Mouse (Mus musculus) limb, embryonic 12.5 days (tissue): Measurements from ENCODE around the gene Iqschfp. TPM values are rescaled to one million over a fixed set of nuclear protein-coding genes. Genes with fewer than 3 reads are reported as not detected.

ENCODE experiments used
- ATAC-seq: fragments of 200-750 bp; cut with Nextera tagmentation; 2 replicates; pipeline ENCODE4 v1.8.0; 2017; ENCODE audit warnings: low read depth, moderate TSS enrichment; ENCODE audit not compliant: insufficient number of reproducible peaks, insufficient read depth, low FRiP score, low TSS enrichment
- H3K27ac ChIP-seq: fragments of 300-500 bp; sonication (generic); 2 replicates; pipeline ENCODE4 v1.5.1; 2016; ENCODE audit warnings: mild to moderate bottlenecking, moderate library complexity
- H3K27me3 ChIP-seq: fragments of 300-500 bp; sonication (generic); 2 replicates; pipeline ENCODE4 v1.6.1; 2016; ENCODE audit warnings: mild to moderate bottlenecking, moderate library complexity
- H3K36me3 ChIP-seq: fragments of 300-500 bp; sonication (generic); 2 replicates; pipeline ENCODE4 v1.6.1; 2016; ENCODE audit warnings: mild to moderate bottlenecking, moderate library complexity
- H3K4me1 ChIP-seq: fragments of 300-500 bp; sonication (generic); replicated peaks from 2 replicates; pipeline ENCODE4 v1.6.1; 2016
- H3K4me2 ChIP-seq: fragments of 300-500 bp; sonication (generic); 2 replicates; pipeline ENCODE4 v1.6.1; 2016; ENCODE audit warnings: mild to moderate bottlenecking, moderate library complexity
- H3K4me3 ChIP-seq: fragments of 300-500 bp; sonication (generic); replicated peaks from 2 replicates; pipeline ENCODE4 v1.5.1; 2016; ENCODE audit warnings: mild to moderate bottlenecking
- H3K9ac ChIP-seq: fragments of 300-500 bp; sonication (generic); replicated peaks from 2 replicates; pipeline ENCODE4 v1.6.1; 2016; ENCODE audit warnings: mild to moderate bottlenecking, moderate library complexity
- H3K9me3 ChIP-seq: fragments of 300-500 bp; sonication (generic); 2 replicates; pipeline ENCODE4 v1.6.1; 2016; ENCODE audit warnings: mild to moderate bottlenecking, moderate library complexity
- WGBS: fragments of 180-500 bp; shearing (Covaris S2); methylation state at CpG from one replicate; pipeline ENCODE4 v1.1.7; 2016; 5-methylcytosine and 5-hydroxymethylcytosine counted together
- polyA plus RNA-seq: library from polyadenylated mRNA; unstranded; fragments of >200 nt; fragmentation: Nextera tagmentation; extraction: Ambion mirVana; gene quantifications from 2 replicates; pipeline ENCODE4 v1.2.1, GENCODE M21; 2016

The Iqschfp gene
- polyA plus RNA-seq = 0.56 and 0.87 TPM in 2 replicates

- WGBS = 36% methylated on average over 15 of the region's 15 CpGs
- no peaks in the 10 kb centered on the region for H3K36me3 ChIP-seq
- peak within 1 kb of the TSS; percentile 49 for H3K4me2 ChIP-seq
- no peaks in the 10 kb centered on the region for H3K9me3 ChIP-seq
- ATAC-seq = no peak
- peaks cover 23% of the 10 kb centered on the region for H3K4me1 ChIP-seq
- H3K9ac ChIP-seq = no peak within 1 kb of the TSS
- H3K27ac ChIP-seq = peak within 1 kb of the TSS; percentile 50; the same call in 1 of the 2 replicates
- peak within 1 kb of the TSS; percentile 17; the same call in 1 of the 2 replicates for H3K4me3 ChIP-seq
- peaks cover 3% of the 10 kb centered on the region; the same call in 1 of the 2 replicates for H3K27me3 ChIP-seq
These were observed at the start of gene Iqschfp, which contains the start of gene Iqcj for GRCm38 (mm10) chr3:67892026-67892705. Gene Iqschfp (plus strand): TSS chr3:67892232. Gene Iqcj (plus strand): TSS chr3:67892220.

DNA sequence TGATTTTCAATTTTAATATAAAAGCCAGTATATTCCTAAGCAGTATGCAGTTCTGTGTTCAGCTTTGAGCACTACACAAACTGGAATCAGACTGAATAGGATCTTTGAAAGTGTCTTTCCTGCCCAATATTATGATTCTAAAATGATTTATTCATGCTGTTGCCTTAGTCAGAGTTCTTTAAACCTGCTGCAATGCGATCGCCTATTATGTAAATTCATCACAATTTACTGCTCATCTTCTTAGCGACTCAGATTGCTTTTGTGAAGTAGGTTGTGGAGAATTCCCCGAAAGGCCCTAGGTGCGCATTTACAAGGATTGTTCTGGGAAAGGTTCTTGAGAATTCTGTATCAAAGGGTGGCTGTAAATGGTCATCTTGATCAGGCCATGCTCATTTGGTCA lies 39.6 kb upstream of the Iqschfp start:
- no peak overlapping the region for H3K27ac ChIP-seq
- H3K36me3 ChIP-seq = no peaks in the 10 kb centered on the region
- H3K27me3 ChIP-seq = no peaks in the 10 kb centered on the region
- no peak overlapping the region for H3K4me2 ChIP-seq
- no peak overlapping the region for H3K4me3 ChIP-seq
- no peak for ATAC-seq
- H3K9me3 ChIP-seq = no peaks in the 10 kb centered on the region
- WGBS = 91% methylated on average over 5 of the region's 5 CpGs
- no peak overlapping the region for H3K9ac ChIP-seq
- no peaks in the 10 kb centered on the region for H3K4me1 ChIP-seq

GRCm38 (mm10) chr3:67861524-67861923 lies 30.5 kb upstream of the Iqschfp start:
- Histone ChIP-seq H3K36me3 (no peaks in the 10 kb centered on the region), H3K4me3 (no peak overlapping the region), H3K9me3 (no peaks in the 10 kb centered on the region), H3K4me1 (no peaks in the 10 kb centered on the region), H3K27ac (no peak overlapping the region), H3K4me2 (no peak overlapping the region), H3K9ac (no peak overlapping the region), H3K27me3 (no peaks in the 10 kb centered on the region)
- 91% methylated on average over 3 of the region's 3 CpGs for WGBS
- ATAC-seq = no peak

DNA sequence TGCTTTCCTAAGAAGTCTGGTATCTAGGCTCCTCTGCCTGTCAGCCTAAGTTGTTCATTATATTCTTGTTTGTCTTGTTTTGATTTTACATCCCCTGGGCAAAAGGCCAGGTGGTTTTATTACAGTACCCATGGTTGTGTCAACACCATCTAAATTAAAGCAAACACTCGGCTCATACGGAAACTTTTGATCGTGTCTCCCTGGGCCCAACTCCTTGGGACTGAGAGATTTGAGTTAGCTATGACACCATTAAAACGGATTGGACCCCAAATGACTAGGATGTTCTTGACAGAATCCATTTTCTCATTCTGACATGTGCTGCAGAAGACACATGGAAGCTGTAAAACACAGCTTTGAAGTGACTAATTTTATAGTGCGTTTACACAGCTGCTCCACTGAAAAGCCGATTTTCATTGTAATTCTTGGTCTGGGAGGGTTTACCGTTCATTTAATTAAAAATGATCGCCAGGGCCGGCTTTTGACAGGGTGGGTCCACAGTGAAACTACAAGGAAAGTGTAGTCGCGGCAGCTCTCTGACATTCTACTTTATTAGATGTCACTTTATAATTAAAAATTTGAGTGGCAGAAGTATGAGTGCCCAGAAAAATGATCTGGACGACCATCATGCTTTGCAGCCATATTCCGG lies 24.5 kb upstream of the Iqschfp start:
- H3K27ac ChIP-seq = no peak overlapping the region
- H3K4me2 ChIP-seq = peak overlapping the region; percentile 23
- H3K4me1 ChIP-seq = peaks cover 9% of the 10 kb centered on the region
- 22% methylated on average over 13 of the region's 13 CpGs for WGBS
- no peak for ATAC-seq
- H3K9me3 ChIP-seq = no peaks in the 10 kb centered on the region
- no peaks in the 10 kb centered on the region for H3K27me3 ChIP-seq
- H3K9ac ChIP-seq = no peak overlapping the region
- H3K4me3 ChIP-seq = no peak overlapping the region
- H3K36me3 ChIP-seq = no peaks in the 10 kb centered on the region

- Histone ChIP-seq H3K9me3 (no peaks in the 10 kb centered on the region), H3K4me2 (no peak overlapping the region), H3K4me1 (peaks cover 9% of the 10 kb centered on the region), H3K36me3 (no peaks in the 10 kb centered on the region), H3K9ac (no peak overlapping the region), H3K27me3 (no peaks in the 10 kb centered on the region), H3K4me3 (no peak overlapping the region), H3K27ac (no peak overlapping the region)
- no peak for ATAC-seq
- WGBS = 86% methylated on average over 1 of the region's 1 CpGs
These were observed 22.6 kb upstream of the Iqschfp start for GRCm38 (mm10) chr3:67869424-67869823.

- Histone ChIP-seq H3K9ac (no peak overlapping the region), H3K27me3 (no peaks in the 10 kb centered on the region), H3K4me1 (no peaks in the 10 kb centered on the region), H3K4me3 (no peak overlapping the region), H3K27ac (no peak overlapping the region), H3K9me3 (no peaks in the 10 kb centered on the region), H3K36me3 (no peaks in the 10 kb centered on the region), H3K4me2 (no peak overlapping the region)
- ATAC-seq = no peak
- WGBS = 65% methylated on average over 4 of the region's 4 CpGs
These were observed 14.8 kb upstream of the Iqschfp start for GRCm38 (mm10) chr3:67877253-67877652.

DNA sequence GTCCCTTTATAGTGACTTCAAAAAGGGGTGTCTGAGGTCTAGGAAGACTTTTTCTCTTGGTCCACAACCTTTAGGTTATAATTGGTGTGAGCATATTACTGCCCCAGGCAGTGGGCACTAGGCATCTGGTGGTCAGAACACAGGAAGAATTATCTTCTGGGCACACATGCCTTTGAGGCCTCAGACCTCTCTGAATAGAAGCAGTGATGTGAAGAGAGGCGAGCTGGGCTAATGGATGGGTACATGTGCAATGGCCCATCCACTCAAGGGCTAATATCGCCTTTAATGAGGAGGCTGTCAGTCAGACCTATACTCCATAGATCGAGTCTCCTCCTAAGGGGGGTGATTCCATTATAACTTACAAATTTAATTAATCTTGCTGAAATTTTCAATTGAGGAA lies 7.7 kb upstream of the Iqschfp start:
- Histone ChIP-seq H3K9ac (no peak overlapping the region), H3K4me1 (peaks cover 7% of the 10 kb centered on the region; the same call in 1 of the 2 replicates), H3K27me3 (no peaks in the 10 kb centered on the region), H3K4me3 (no peak overlapping the region), H3K4me2 (no peak overlapping the region), H3K27ac (no peak overlapping the region), H3K9me3 (no peaks in the 10 kb centered on the region), H3K36me3 (no peaks in the 10 kb centered on the region)
- ATAC-seq = no peak
- WGBS = 83% methylated on average over 3 of the region's 3 CpGs

DNA sequence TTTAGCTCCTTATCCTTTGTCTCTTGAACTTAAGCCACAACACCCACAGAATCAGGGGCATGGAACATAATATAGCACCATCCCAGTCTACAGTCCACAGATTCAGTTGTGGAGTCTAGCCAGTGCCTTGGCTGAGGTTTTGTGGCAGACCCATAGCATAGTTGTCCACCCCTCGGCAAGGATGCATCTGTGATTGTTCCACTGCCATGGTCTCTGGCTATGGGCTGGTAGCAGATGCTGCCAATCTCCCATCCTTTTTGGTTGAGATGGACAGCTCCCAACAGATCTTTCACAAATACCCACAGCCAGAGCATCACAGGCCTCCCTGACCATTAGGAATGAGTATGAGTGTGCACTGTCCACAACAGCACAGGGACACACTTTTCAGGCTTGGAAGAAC lies 5.9 kb upstream of the Iqschfp start:
- 81% methylated on average over 1 of the region's 1 CpGs for WGBS
- no peaks in the 10 kb centered on the region for H3K36me3 ChIP-seq
- H3K27ac ChIP-seq = no peak overlapping the region

DNA sequence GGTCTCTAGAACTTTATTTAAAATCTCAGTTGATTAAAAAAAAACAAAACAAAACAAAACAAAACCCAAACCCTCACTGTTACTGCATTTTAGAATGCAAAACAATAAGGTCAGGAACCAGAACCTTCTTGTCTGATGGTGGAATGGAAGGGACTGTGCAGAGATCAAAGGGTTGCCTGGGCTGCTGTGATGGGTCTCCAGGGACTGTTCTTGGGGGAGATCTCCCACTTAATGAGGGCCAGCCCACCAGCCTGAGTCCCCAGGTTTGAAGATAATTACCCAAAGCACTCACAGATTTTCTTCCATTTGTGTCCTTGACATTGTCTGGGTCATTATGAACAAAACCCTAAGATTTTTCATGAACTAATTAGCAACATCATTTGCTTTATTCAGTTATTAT lies 4.8 kb upstream of the Iqschfp start:
- Histone ChIP-seq H3K9ac (no peak overlapping the region), H3K27me3 (peaks cover 3% of the 10 kb centered on the region; the same call in 1 of the 2 replicates), H3K9me3 (no peaks in the 10 kb centered on the region), H3K27ac (no peak overlapping the region), H3K4me3 (no peak overlapping the region), H3K4me2 (no peak overlapping the region), H3K4me1 (peaks cover 19% of the 10 kb centered on the region), H3K36me3 (no peaks in the 10 kb centered on the region)
- no peak for ATAC-seq

More for the DNA sequence above, 5.9 kb upstream of the Iqschfp start:
- Histone ChIP-seq H3K4me2 (no peak overlapping the region), H3K9me3 (no peaks in the 10 kb centered on the region), H3K27me3 (peaks cover under 1% of the 10 kb centered on the region; the same call in 1 of the 2 replicates), H3K9ac (no peak overlapping the region), H3K4me1 (peaks cover 10% of the 10 kb centered on the region), H3K4me3 (no peak overlapping the region)
- no peak for ATAC-seq

DNA sequence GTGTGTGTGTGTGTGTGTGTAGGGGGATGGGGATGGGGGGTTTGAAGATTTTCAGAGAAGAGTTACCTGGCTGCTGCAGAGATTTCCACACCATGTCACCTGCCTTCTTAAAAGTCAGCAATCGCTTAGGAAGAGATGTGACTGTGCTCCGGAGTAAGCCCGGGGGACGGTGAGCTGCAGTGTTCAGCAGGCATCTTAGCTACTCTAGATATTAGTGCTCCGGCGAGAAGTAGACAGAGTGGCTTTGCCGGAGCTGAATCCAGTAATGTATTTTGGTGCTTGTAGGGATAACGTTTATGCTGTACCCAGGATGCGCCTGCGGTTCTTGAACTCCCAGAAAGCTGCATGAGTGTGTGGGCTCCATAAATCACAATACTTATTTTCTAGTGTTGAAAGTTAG lies 736 bp downstream of the Iqschfp start:
- no peak for ATAC-seq

GRCm38 (mm10) chr3:67902517-67902916 lies 10.5 kb downstream of the Iqschfp start:
- Histone ChIP-seq H3K9me3 (no peaks in the 10 kb centered on the region), H3K4me1 (no peaks in the 10 kb centered on the region), H3K9ac (no peak overlapping the region), H3K36me3 (no peaks in the 10 kb centered on the region), H3K27me3 (no peaks in the 10 kb centered on the region), H3K4me2 (no peak overlapping the region), H3K4me3 (no peak overlapping the region), H3K27ac (no peak overlapping the region)
- ATAC-seq = no peak
- WGBS = 81% methylated on average over 4 of the region's 4 CpGs

More for the DNA sequence above, 736 bp downstream of the Iqschfp start:
- H3K27me3 ChIP-seq = peaks cover 3% of the 10 kb centered on the region; the same call in 1 of the 2 replicates
- peak overlapping the region; percentile 49 for H3K4me2 ChIP-seq
- peak overlapping the region; percentile 17; the same call in 1 of the 2 replicates for H3K4me3 ChIP-seq
- H3K27ac ChIP-seq = no peak overlapping the region
- no peaks in the 10 kb centered on the region for H3K9me3 ChIP-seq
- no peak overlapping the region for H3K9ac ChIP-seq
- H3K36me3 ChIP-seq = no peaks in the 10 kb centered on the region
- peaks cover 23% of the 10 kb centered on the region for H3K4me1 ChIP-seq
- 54% methylated on average over 10 of the region's 10 CpGs for WGBS
